Mouse (Mus musculus) cortical plate, adult 2 months (tissue): Measurements from ENCODE around the gene Col19a1.

Experiments used
- CTCF ChIP-seq: fragments of 200-500 bp; IDR thresholded peaks from 2 replicates; pipeline ENCODE4 v1.5.1; 2011; ENCODE audit warnings: mild to moderate bottlenecking, control low read depth, low read length; ENCODE audit not compliant: insufficient read depth; ENCODE audit errors: extremely low read depth
- POLR2A ChIP-seq: fragments of 200-500 bp; IDR thresholded peaks from 2 replicates; pipeline ENCODE4 v1.6.1; 2011; ENCODE audit warnings: mild to moderate bottlenecking, low read length, control low read depth; ENCODE audit not compliant: insufficient read depth; ENCODE audit errors: extremely low read depth

- TF ChIP-seq CTCF (no peak), POLR2A (no peak)
Measured at GRCm38 (mm10) chr1:24539852-24540251, 47.4 kb downstream of the Col19a1 start.
